Mouse (Mus musculus) intestine, embryonic 15.5 days (tissue): ENCODE measurements around the gene Dio1. TPM values are rescaled to one million over a fixed set of nuclear protein-coding genes. Genes with fewer than 3 reads are reported as not detected.

Experiments
- ATAC-seq: fragments of 200-750 bp; cut with Nextera tagmentation; 2 replicates; pipeline ENCODE4 v1.8.0; 2017; ENCODE audit warnings: moderate TSS enrichment, moderate library complexity
- H3K27ac ChIP-seq: fragments of 300-500 bp; sonication (generic); 2 replicates; pipeline ENCODE4 v1.5.1; 2015; ENCODE audit warnings: mild to moderate bottlenecking, inconsistent platforms
- H3K27me3 ChIP-seq: fragments of 300-500 bp; sonication (generic); replicated peaks from 2 replicates; pipeline ENCODE4 v1.6.1; 2015; ENCODE audit warnings: inconsistent platforms
- H3K36me3 ChIP-seq: fragments of 300-500 bp; sonication (generic); 2 replicates; pipeline ENCODE4 v1.6.1; 2015; ENCODE audit warnings: inconsistent platforms
- H3K4me1 ChIP-seq: fragments of 300-500 bp; sonication (generic); replicated peaks from 2 replicates; pipeline ENCODE4 v1.6.1; 2015; ENCODE audit warnings: inconsistent platforms
- H3K4me2 ChIP-seq: fragments of 300-500 bp; sonication (generic); replicated peaks from 2 replicates; pipeline ENCODE4 v1.6.1; 2015; ENCODE audit warnings: mild to moderate bottlenecking, inconsistent platforms
- H3K4me3 ChIP-seq: fragments of 300-500 bp; sonication (generic); replicated peaks from 2 replicates; pipeline ENCODE4 v1.5.1; 2015; ENCODE audit warnings: inconsistent platforms
- H3K9ac ChIP-seq: fragments of 300-500 bp; sonication (generic); 2 replicates; pipeline ENCODE4 v1.6.1; 2015; ENCODE audit warnings: inconsistent platforms
- H3K9me3 ChIP-seq: fragments of 300-500 bp; sonication (generic); 2 replicates; pipeline ENCODE4 v1.6.1; 2016; ENCODE audit warnings: inconsistent platforms
- WGBS: fragments of 180-500 bp; shearing (Covaris S2); methylation state at CpG from one replicate; pipeline ENCODE4 v1.1.7; 2015; 5-methylcytosine and 5-hydroxymethylcytosine counted together
- polyA plus RNA-seq: library from polyadenylated mRNA; unstranded; fragments of >200 nt; fragmentation: Nextera tagmentation; extraction: Ambion mirVana; gene quantifications from 2 replicates; pipeline ENCODE4 v1.2.1, GENCODE M21; 2015

Gene Dio1
- polyA plus RNA-seq, 1 experiment from 2014 or later, result 1.5 TPM

GRCm38 (mm10) chr4:107299779-107300340 is 7.1 kb downstream of the Dio1 start:
- H3K36me3 ChIP-seq, result no peaks in the 10 kb centered on the region
- H3K4me1 ChIP-seq, result 0 out of 2 replicates have a peak, but pooled peaks cover 8% of the 10 kb centered on the region
- no peak overlapping the region for H3K9ac ChIP-seq
- H3K27ac ChIP-seq, result no peak overlapping the region
- 73% methylated on average over 7 of the region's 7 CpGs for WGBS
- H3K27me3 ChIP-seq, result no peaks in the 10 kb centered on the region
- H3K9me3 ChIP-seq, result no peaks in the 10 kb centered on the region
- H3K4me3 ChIP-seq, result no peak overlapping the region
- H3K4me2 ChIP-seq, result no peak overlapping the region
- ATAC-seq, result no peak

- no peaks in the 10 kb centered on the region for H3K36me3 ChIP-seq
- no peak overlapping the region for H3K9ac ChIP-seq
- H3K4me1 ChIP-seq, result 0 out of 2 replicates have a peak, but pooled peaks cover 8% of the 10 kb centered on the region
- H3K9me3 ChIP-seq, result no peaks in the 10 kb centered on the region
- no peaks in the 10 kb centered on the region for H3K27me3 ChIP-seq
- WGBS, result 72% methylated on average over 8 of the region's 8 CpGs
- ATAC-seq, result no peak
- no peak overlapping the region for H3K4me2 ChIP-seq
- no peak overlapping the region for H3K4me3 ChIP-seq
- no peak overlapping the region for H3K27ac ChIP-seq
Measured at GRCm38 (mm10) chr4:107298071-107298606, 8.8 kb downstream of the Dio1 start.

- Histone ChIP-seq H3K9me3 (no peaks in the 10 kb centered on the region), H3K4me2 (no peak overlapping the region), H3K27me3 (no peaks in the 10 kb centered on the region), H3K4me1 (peaks cover 8% of the 10 kb centered on the region; the same call in 1 of the 2 replicates), H3K4me3 (no peak overlapping the region), H3K9ac (no peak overlapping the region), H3K36me3 (no peaks in the 10 kb centered on the region), H3K27ac (no peak overlapping the region)
- peak; percentile 76 for ATAC-seq
- WGBS, result 21% methylated on average over 4 of the region's 4 CpGs
Measured at GRCm38 (mm10) chr4:107292273-107292662, 14.7 kb downstream of the Dio1 start.

- H3K4me3 ChIP-seq, result no peak overlapping the region
- 80% methylated on average over 7 of the region's 7 CpGs for WGBS
- H3K4me1 ChIP-seq, result peaks cover 8% of the 10 kb centered on the region; the same call in 1 of the 2 replicates
- H3K27ac ChIP-seq, result no peak overlapping the region
- H3K27me3 ChIP-seq, result no peaks in the 10 kb centered on the region
- no peaks in the 10 kb centered on the region for H3K36me3 ChIP-seq
- no peak for ATAC-seq
- no peak overlapping the region for H3K9ac ChIP-seq
- no peaks in the 10 kb centered on the region for H3K9me3 ChIP-seq
- H3K4me2 ChIP-seq, result no peak overlapping the region
Measured at GRCm38 (mm10) chr4:107291611-107292272, 15.2 kb downstream of the Dio1 start.

GRCm38 (mm10) chr4:107287517-107287916 is 19.5 kb downstream of the Dio1 start:
- Histone ChIP-seq H3K27ac (no peak overlapping the region), H3K4me1 (0 out of 2 replicates have a peak, but pooled peaks cover 5% of the 10 kb centered on the region), H3K9me3 (no peaks in the 10 kb centered on the region), H3K4me2 (no peak overlapping the region), H3K4me3 (no peak overlapping the region), H3K27me3 (no peaks in the 10 kb centered on the region), H3K9ac (no peak overlapping the region), H3K36me3 (no peaks in the 10 kb centered on the region)
- ATAC-seq, result no peak
- WGBS, result 76% methylated on average over 2 of the region's 2 CpGs

- Histone ChIP-seq H3K27me3 (no peaks in the 10 kb centered on the region), H3K4me1 (no peaks in the 10 kb centered on the region), H3K9me3 (no peaks in the 10 kb centered on the region), H3K4me2 (no peak overlapping the region), H3K9ac (no peak overlapping the region), H3K27ac (no peak overlapping the region), H3K36me3 (no peaks in the 10 kb centered on the region), H3K4me3 (no peak overlapping the region)
- WGBS, result 95% methylated on average over 8 of the region's 8 CpGs
- ATAC-seq, result no peak
Measured at GRCm38 (mm10) chr4:107286386-107286785, 20.6 kb downstream of the Dio1 start.

GRCm38 (mm10) chr4:107285446-107286200 is 21.3 kb downstream of the Dio1 start:
- 54% methylated on average over 3 of the region's 3 CpGs for WGBS
- H3K4me3 ChIP-seq, result no peak overlapping the region
- no peak overlapping the region for H3K9ac ChIP-seq
- H3K4me1 ChIP-seq, result no peaks in the 10 kb centered on the region
- no peaks in the 10 kb centered on the region for H3K9me3 ChIP-seq
- no peak overlapping the region for H3K4me2 ChIP-seq
- no peaks in the 10 kb centered on the region for H3K36me3 ChIP-seq
- H3K27ac ChIP-seq, result no peak overlapping the region
- H3K27me3 ChIP-seq, result no peaks in the 10 kb centered on the region
- no peak for ATAC-seq

GRCm38 (mm10) chr4:107280843-107281475 is 26.0 kb downstream of the Dio1 start:
- ATAC-seq, result no peak
- 85% methylated on average over 7 of the region's 7 CpGs for WGBS

GRCm38 (mm10) chr4:107278188-107278707 is 28.7 kb downstream of the Dio1 start:
- Histone ChIP-seq H3K27me3 (no peaks in the 10 kb centered on the region), H3K4me1 (no peaks in the 10 kb centered on the region), H3K9me3 (no peaks in the 10 kb centered on the region), H3K9ac (no peak overlapping the region), H3K36me3 (no peaks in the 10 kb centered on the region), H3K4me3 (no peak overlapping the region), H3K27ac (no peak overlapping the region), H3K4me2 (no peak overlapping the region)
- ATAC-seq, result no peak
- WGBS, result 42% methylated on average over 8 of the region's 8 CpGs

More at GRCm38 (mm10) chr4:107280843-107281475, 26.0 kb downstream of the Dio1 start:
- Histone ChIP-seq H3K27ac (no peak overlapping the region), H3K9me3 (no peaks in the 10 kb centered on the region), H3K27me3 (no peaks in the 10 kb centered on the region), H3K4me1 (no peaks in the 10 kb centered on the region), H3K4me2 (no peak overlapping the region), H3K36me3 (no peaks in the 10 kb centered on the region), H3K4me3 (no peak overlapping the region), H3K9ac (no peak overlapping the region)

GRCm38 (mm10) chr4:107274511-107274910 is 32.5 kb downstream of the Dio1 start:
- no peak overlapping the region for H3K4me2 ChIP-seq
- ATAC-seq, result no peak
- 65% methylated on average over 5 of the region's 5 CpGs for WGBS
- H3K27ac ChIP-seq, result no peak overlapping the region
- H3K9ac ChIP-seq, result no peak overlapping the region
- no peaks in the 10 kb centered on the region for H3K36me3 ChIP-seq
- H3K9me3 ChIP-seq, result no peaks in the 10 kb centered on the region
- no peaks in the 10 kb centered on the region for H3K4me1 ChIP-seq
- H3K27me3 ChIP-seq, result no peaks in the 10 kb centered on the region
- H3K4me3 ChIP-seq, result no peak overlapping the region

- no peak for ATAC-seq
- Histone ChIP-seq H3K27ac (no peak overlapping the region), H3K4me1 (no peaks in the 10 kb centered on the region), H3K27me3 (no peaks in the 10 kb centered on the region), H3K9ac (no peak overlapping the region), H3K4me3 (no peak overlapping the region), H3K4me2 (no peak overlapping the region), H3K36me3 (no peaks in the 10 kb centered on the region), H3K9me3 (no peaks in the 10 kb centered on the region)
- 83% methylated on average over 4 of the region's 4 CpGs for WGBS
Measured at GRCm38 (mm10) chr4:107273683-107274082, 33.3 kb downstream of the Dio1 start.

- Histone ChIP-seq H3K4me1 (no peaks in the 10 kb centered on the region), H3K27me3 (no peaks in the 10 kb centered on the region), H3K9me3 (no peaks in the 10 kb centered on the region), H3K36me3 (no peaks in the 10 kb centered on the region), H3K4me2 (no peak overlapping the region), H3K9ac (no peak overlapping the region), H3K4me3 (no peak overlapping the region), H3K27ac (no peak overlapping the region)
- WGBS, result 39% methylated on average over 4 of the region's 4 CpGs
- ATAC-seq, result peak; percentile 61
Measured at GRCm38 (mm10) chr4:107260001-107260400, 47.0 kb downstream of the Dio1 start.
